Mouse (Mus musculus) cerebellum, adult 11 months (tissue): ENCODE data around the gene Btbd8.

Experiments
- DNase-seq: peaks from one replicate; pipeline ENCODE4 v3.0.0; 2022

Btbd8 gene

GRCm38 (mm10) chr5:107521897-107522296 lies 84.1 kb downstream of the Btbd8 start:
- DNase-seq: no peak

GRCm38 (mm10) chr5:107524281-107524680 lies 86.5 kb downstream of the Btbd8 start:
- DNase-seq: no peak

GRCm38 (mm10) chr5:107528856-107529255 lies 91.1 kb downstream of the Btbd8 start:
- no peak for DNase-seq

GRCm38 (mm10) chr5:107533590-107533989 lies 95.8 kb downstream of the Btbd8 start:
- no peak for DNase-seq

DNA sequence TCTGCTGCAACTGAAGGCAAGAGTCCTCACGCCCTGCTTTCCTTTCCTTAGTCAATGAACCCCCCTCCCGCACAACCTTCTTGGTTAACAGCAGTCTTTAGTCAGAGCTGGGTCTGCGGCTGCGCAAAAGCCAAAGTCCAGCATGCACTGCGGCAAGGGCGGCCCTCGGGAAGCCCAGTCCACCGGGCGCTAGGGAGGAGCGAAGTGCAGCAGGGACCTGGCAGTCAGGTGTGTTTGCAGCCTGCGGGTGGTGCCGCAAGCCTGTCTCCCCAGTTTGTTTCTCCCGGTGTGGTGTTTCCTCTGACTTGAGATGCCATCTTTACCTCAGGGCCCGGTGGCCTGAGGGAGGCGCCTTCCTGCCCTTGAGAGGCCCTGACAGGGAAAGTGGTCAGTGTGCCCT lies 96.8 kb downstream of the Btbd8 start, which contains the start of gene 1700028K03Rik:
1700028K03Rik (plus strand) TSS at position 129 of the 400 bp plus-strand sequence.
- no peak for DNase-seq

GRCm38 (mm10) chr5:107541696-107542095 lies 103.9 kb downstream of the Btbd8 start:
- no peak for DNase-seq

DNA sequence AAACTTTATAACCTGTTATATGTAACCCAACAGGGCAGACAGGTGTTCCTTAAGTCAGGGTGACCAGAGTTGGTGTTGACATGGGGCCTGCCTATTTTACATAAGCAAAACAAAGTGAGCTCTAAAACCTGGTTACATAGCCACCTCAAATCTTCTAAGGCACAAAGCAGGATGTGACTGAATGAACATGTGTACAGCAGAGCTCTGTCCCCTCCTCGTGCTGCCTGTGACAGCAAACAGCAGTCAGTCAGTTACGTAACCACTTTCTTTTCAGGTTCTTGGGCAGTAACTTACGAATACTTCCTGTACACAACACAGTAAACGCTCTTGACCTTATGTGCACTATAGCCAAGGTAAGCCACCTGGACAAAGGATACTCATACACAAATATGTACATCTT lies 108.1 kb downstream of the Btbd8 start:
- no peak for DNase-seq

GRCm38 (mm10) chr5:107547955-107548354 lies 110.2 kb downstream of the Btbd8 start:
- DNase-seq: no peak

- DNase-seq: no peak
Observed at GRCm38 (mm10) chr5:107548444-107548843, 110.6 kb downstream of the Btbd8 start.

DNA sequence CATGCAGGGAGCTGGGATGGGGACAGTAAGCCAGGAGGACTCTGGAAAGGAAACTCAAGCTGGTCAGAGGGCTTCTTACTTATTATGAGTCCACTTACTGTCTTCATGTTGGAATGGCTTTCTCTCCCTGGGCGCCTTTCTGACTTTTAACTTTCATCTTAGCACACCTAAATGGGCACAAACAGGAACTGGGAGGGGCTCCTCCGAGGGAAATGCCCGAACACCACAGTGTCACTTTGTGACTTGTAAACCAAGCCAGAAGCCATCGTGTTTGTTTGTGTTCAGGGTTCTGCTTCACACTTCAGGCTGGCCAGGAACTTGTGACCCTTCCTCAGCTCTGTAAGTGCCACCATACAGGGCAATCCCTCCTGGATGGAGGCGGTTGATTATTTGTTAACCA lies 116.5 kb downstream of the Btbd8 start:
- no peak for DNase-seq

- no peak for DNase-seq
Observed at GRCm38 (mm10) chr5:107556969-107557368, 119.2 kb downstream of the Btbd8 start.
